Mouse (Mus musculus) gastrocnemius, adult 2 months (tissue): ENCODE data around the gene Ghr. TPM values are rescaled to one million over a fixed set of nuclear protein-coding genes. Genes with fewer than 3 reads are reported as not detected.

ENCODE experiments used
- DNase-seq: peaks from one replicate; pipeline ENCODE4 v3.0.0; 2022
- H3K27ac ChIP-seq: fragments of 200-600 bp; 2 replicates; pipeline ENCODE4 v1.8.1; 2022; ENCODE audit warnings: mild to moderate bottlenecking
- H3K4me3 ChIP-seq: fragments of 200-600 bp; 2 replicates; pipeline ENCODE4 v1.8.1; 2022; ENCODE audit warnings: mild to moderate bottlenecking, moderate library complexity
- CTCF ChIP-seq: fragments of 200-600 bp; IDR thresholded peaks from 2 replicates; pipeline ENCODE4 v1.8.1; 2022; ENCODE audit warnings: antibody characterized with exemption, mild to moderate bottlenecking, moderate library complexity
- intact Hi-C: fragments of 180-260 bp; cut with DNase I; formaldehyde crosslinking; loops from one replicate; pipeline ENCODE4 v1.15.1; 2025
- total RNA-seq, 2 experiments: library from RNA; stranded (reverse); gene quantifications; 2 replicates each; pipeline ENCODE4 v1.2.3; 2021

The Ghr gene
- total RNA-seq, 2 experiments from 2014 or later: 136 to 166 TPM

- no peak overlapping the region for H3K4me3 ChIP-seq
These were observed 260.3 kb downstream of the Ghr start for GRCm38 (mm10) chr15:3323041-3323440.

GRCm38 (mm10) chr15:3319929-3320328 lies 263.4 kb downstream of the Ghr start:
- no peak for TF ChIP-seq CTCF
- H3K4me3 ChIP-seq: no peak overlapping the region
- no peak overlapping the region for H3K27ac ChIP-seq
- no peak for DNase-seq
- intact Hi-C loops: no loop called here

More at GRCm38 (mm10) chr15:3323041-3323440, 260.3 kb downstream of the Ghr start:
- TF ChIP-seq CTCF: no peak
- no peak overlapping the region for H3K27ac ChIP-seq
- DNase-seq: no peak
- intact Hi-C loops: no loop called here

DNA sequence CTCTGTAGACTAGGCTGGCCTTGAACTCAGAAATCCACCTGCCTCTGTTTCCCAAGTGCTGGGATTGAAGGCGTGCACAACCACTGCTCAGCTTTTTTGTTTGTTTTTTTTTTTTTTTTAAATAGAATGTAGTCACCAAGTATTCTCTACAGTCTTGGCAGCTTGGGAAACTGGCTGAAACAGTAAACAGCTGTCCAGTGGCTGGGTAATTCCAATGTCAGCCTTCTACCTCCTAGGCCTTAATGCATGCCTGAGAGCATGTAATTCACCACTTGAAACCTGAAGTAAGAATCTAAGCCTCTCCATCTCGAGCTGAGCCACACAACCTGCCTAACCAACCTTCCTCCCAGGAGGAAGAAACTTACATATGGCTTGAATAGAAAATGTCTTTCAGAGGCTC lies 266.7 kb downstream of the Ghr start:
- intact Hi-C loops: no loop called here
- DNase-seq: no peak
- TF ChIP-seq CTCF: no peak
- Histone ChIP-seq H3K4me3 (no peak overlapping the region), H3K27ac (no peak overlapping the region)

GRCm38 (mm10) chr15:3312937-3313336 lies 270.4 kb downstream of the Ghr start:
- peak overlapping the region; percentile 10; the same call in 1 of the 2 replicates for H3K27ac ChIP-seq
- no peak overlapping the region for H3K4me3 ChIP-seq

GRCm38 (mm10) chr15:3309856-3310255 lies 273.4 kb downstream of the Ghr start:
- H3K4me3 ChIP-seq: no peak overlapping the region
- TF ChIP-seq CTCF: no peak
- intact Hi-C loops: no loop called here
- H3K27ac ChIP-seq: no peak overlapping the region
- DNase-seq: no peak

More at GRCm38 (mm10) chr15:3312937-3313336, 270.4 kb downstream of the Ghr start:
- no peak for TF ChIP-seq CTCF
- DNase-seq: no peak
- intact Hi-C loops: no loop called here

GRCm38 (mm10) chr15:3303426-3303825 lies 279.9 kb downstream of the Ghr start, which contains the start of gene Ccdc152:
Gene Ccdc152, minus strand, starts transcription at chr15:3303526.
- no peak within 1 kb of the TSS for H3K27ac ChIP-seq
- DNase-seq: no peak
- intact Hi-C loops: no loop called here
- TF ChIP-seq CTCF: no peak
- no peak within 1 kb of the TSS for H3K4me3 ChIP-seq

DNA sequence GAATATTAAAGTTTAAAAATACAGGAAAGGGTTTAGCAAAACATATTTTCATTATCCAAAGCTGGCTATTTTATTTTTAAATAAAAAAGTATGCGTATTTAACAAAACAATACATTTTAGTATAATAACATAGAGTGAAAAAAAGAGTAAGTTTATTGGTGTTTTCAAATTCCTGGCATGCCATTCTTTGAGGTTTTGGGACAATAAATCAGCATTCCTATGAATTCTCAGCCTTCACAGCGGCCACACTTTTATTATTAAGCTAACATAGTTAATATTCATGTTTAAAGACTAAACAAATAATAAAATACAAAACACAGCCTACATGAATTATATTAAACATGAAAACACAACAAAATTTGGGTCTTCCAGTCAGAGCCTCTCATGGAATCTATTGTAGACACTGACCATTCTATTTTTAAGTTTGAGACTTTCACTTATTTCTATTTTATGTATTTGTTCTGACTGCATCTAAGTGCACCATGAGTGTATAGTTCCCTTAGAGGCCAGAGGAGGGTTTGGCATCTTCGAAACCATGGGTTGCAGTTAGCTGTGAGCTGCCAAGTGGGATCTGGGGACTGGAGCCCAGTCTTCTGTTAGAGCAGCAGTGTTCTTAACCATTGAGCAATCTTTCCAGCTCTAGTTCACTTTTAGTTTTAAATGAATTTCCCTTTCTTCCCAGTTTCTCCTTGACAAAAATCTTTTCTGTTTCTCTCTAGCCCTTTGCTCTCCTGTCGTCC lies 282.8 kb downstream of the Ghr start:
- intact Hi-C loops: no loop called here
- Histone ChIP-seq H3K27ac (no peak overlapping the region), H3K4me3 (no peak overlapping the region)
- no peak for DNase-seq
- no peak for TF ChIP-seq CTCF

DNA sequence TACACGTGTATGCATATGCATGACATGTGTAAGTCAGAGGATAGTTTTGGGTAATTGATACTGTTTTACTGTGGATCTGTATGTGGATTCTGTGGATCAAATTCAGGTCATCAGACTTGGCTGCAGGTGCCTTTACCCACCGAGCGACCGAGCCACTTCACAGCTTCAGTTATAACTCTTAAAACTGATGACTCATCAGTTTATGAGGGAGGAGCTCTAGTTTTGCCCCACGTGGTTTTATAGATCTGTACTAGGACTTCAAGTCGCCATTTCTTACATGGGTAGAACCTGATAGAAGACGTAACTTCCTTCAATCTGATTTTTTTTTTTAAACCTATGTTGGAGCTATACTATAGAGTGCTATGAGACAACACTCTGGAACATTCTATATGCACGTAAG lies 285.7 kb downstream of the Ghr start:
- no peak for DNase-seq
- no peak for TF ChIP-seq CTCF
- Histone ChIP-seq H3K4me3 (no peak overlapping the region), H3K27ac (no peak overlapping the region)
- intact Hi-C loops: loop anchor here (5.0 kb wide), 1 partner anchor 610 kb away; no protein-coding TSS in a partner anchor

DNA sequence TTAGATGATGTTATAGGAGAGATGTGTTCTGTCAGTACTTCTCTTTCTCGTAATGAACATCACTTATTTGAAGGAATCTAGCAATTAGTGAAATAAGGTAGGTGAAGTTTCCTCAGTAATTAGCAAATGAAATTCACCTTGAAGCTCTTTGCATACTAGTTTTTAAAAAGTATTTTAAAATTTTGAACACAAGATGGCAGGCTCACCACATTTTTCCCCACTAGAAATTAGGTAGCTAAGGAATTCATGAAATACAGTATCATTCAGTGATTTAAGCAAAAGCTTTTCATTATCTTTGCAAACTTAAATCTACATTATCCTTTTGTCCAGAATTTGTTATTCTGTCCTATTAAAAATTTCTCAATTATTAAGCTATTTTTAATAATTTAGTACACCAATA lies 287.3 kb downstream of the Ghr start:
- H3K27ac ChIP-seq: no peak overlapping the region
- H3K4me3 ChIP-seq: no peak overlapping the region
- peak; percentile 55 for TF ChIP-seq CTCF
- intact Hi-C loops: loop anchor here (5.0 kb wide), 1 partner anchor 611 kb away; no protein-coding TSS in a partner anchor
- no peak for DNase-seq

- intact Hi-C loops: loop anchor here (5.0 kb wide), 1 partner anchor 749 kb away; no protein-coding TSS in a partner anchor
- H3K4me3 ChIP-seq: no peak overlapping the region
- DNase-seq: no peak
- no peak for TF ChIP-seq CTCF
- no peak overlapping the region for H3K27ac ChIP-seq
These were observed 289.8 kb downstream of the Ghr start for GRCm38 (mm10) chr15:3293477-3293876.

- no peak for DNase-seq
- no peak for TF ChIP-seq CTCF
- H3K4me3 ChIP-seq: no peak overlapping the region
- intact Hi-C loops: loop anchor here (5.0 kb wide), 1 partner anchor 752 kb away; no protein-coding TSS in a partner anchor
- H3K27ac ChIP-seq: no peak overlapping the region
These were observed 292.9 kb downstream of the Ghr start for GRCm38 (mm10) chr15:3290435-3290834.

DNA sequence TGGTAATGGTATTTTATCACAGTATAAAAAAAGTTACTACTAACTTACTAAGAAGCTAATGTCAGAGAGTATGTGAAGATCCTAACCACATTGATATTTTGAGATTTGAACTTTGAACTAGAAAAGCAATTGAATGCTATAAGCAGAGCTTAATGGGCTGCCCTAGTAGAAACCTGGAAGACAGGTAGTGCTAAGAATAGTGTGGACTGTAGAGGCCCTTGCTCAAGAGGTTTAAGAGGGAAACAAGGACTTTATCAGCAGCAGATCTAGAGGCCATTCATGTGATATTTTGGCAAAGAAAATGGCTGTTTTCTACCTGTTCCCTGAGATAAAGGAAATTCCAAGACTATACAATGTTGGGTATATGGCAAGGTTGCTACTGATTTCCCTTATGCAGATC lies 297.3 kb downstream of the Ghr start:
- no peak for TF ChIP-seq CTCF
- no peak for DNase-seq
- Histone ChIP-seq H3K4me3 (no peak overlapping the region), H3K27ac (no peak overlapping the region)
- intact Hi-C loops: no loop called here

DNA sequence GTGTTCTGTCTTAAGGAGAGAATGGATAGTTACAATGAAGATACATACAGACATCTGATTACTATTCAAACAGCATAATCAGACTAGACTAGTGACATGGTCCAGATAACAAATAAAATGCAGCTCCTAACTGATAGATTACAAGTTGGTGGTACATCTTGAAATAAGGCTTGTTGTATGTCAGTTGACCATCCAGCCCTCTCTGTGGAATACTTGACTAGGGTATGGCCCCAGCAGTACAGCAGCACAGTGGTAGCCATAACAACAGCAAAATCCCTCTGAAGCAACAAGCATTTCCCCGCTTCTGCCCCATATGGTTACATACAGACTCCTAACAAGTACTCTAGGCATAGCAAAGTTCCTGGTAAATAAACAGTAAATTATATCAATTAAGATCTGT lies 301.6 kb downstream of the Ghr start:
- no peak for DNase-seq
- Histone ChIP-seq H3K4me3 (no peak overlapping the region), H3K27ac (no peak overlapping the region)
- intact Hi-C loops: no loop called here
- TF ChIP-seq CTCF: no peak

DNA sequence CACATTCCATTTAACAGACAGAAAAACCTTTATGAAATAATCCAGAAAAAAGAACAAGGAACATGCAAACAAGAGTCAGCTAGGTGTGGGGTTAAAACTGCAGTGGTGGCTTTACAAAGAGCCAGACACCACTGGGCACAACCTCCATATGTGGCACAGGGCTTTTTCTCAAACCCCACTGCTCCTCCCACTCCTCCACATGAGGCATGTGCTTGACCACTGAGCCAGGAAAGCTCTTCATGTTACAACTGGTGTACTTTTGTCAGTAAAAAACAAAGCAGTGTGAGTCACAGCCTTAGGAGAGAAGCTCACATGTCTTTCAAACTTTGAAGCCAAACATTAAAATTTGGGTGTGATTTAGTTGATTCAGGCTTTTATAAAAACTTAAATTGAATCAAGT lies 302.1 kb downstream of the Ghr start:
- no peak for DNase-seq
- intact Hi-C loops: no loop called here
- H3K4me3 ChIP-seq: no peak overlapping the region
- TF ChIP-seq CTCF: no peak
- H3K27ac ChIP-seq: no peak overlapping the region
